Mouse (Mus musculus) thymus, adult 2 months (tissue): ENCODE measurements around the gene Pik3r2. TPM values are rescaled to one million over a fixed set of nuclear protein-coding genes. Genes with fewer than 3 reads are reported as not detected.

Experiments used
- DNase-seq: peaks from one replicate; pipeline ENCODE4 v3.0.0; 2021
- H3K27ac ChIP-seq: fragments of 200-500 bp; 2 replicates; pipeline ENCODE4 v1.5.1; 2012; ENCODE audit warnings: low read length, control low read depth; ENCODE audit not compliant: control insufficient read depth, insufficient read depth
- H3K27me3 ChIP-seq: fragments of 200-500 bp; 2 replicates; pipeline ENCODE4 v1.6.1; 2012; ENCODE audit warnings: mild to moderate bottlenecking, low read length, moderate library complexity, mixed read lengths; ENCODE audit not compliant: control insufficient read depth, insufficient read depth
- H3K36me3 ChIP-seq: fragments of 200-500 bp; 2 replicates; pipeline ENCODE4 v1.6.1; 2012; ENCODE audit warnings: mild to moderate bottlenecking, low read length, moderate library complexity; ENCODE audit not compliant: control insufficient read depth, insufficient read depth
- H3K4me1 ChIP-seq: fragments of 200-500 bp; replicated peaks from 2 replicates; pipeline ENCODE4 v1.6.1; 2012; ENCODE audit warnings: low read length; ENCODE audit not compliant: control insufficient read depth, insufficient read depth
- H3K4me3 ChIP-seq: fragments of 200-500 bp; 2 replicates; pipeline ENCODE4 v1.5.1; 2012; ENCODE audit warnings: mild to moderate bottlenecking, low read length, control low read depth, moderate library complexity; ENCODE audit not compliant: control insufficient read depth, insufficient read depth
- CTCF ChIP-seq: fragments of 200-500 bp; IDR thresholded peaks from 2 replicates; pipeline ENCODE4 v1.5.1; 2012; ENCODE audit warnings: mild to moderate bottlenecking, control low read depth, low read length, moderate library complexity, borderline replicate concordance; ENCODE audit not compliant: control insufficient read depth, poor library complexity, insufficient read depth; ENCODE audit errors: extremely low read depth
- POLR2A ChIP-seq: fragments of 200-500 bp; IDR thresholded peaks from 2 replicates; pipeline ENCODE4 v1.6.1; 2012; ENCODE audit warnings: mild to moderate bottlenecking, low read length, control low read depth, moderate library complexity; ENCODE audit not compliant: control insufficient read depth, poor library complexity, insufficient read depth; ENCODE audit errors: extremely low read depth
- WGBS: fragments of 180-500 bp; shearing (Covaris S2); methylation state at CpG from one replicate; pipeline ENCODE4 v1.1.7; 2018; 5-methylcytosine and 5-hydroxymethylcytosine counted together
- polyA plus RNA-seq: library from polyadenylated mRNA; depleted of rRNA; stranded (reverse); fragments of >200 nt; gene quantifications from 2 replicates; pipeline ENCODE4 v1.2.3, GENCODE M21; 2012

Gene Pik3r2
- polyA plus RNA-seq, 1 experiment: 136 TPM

DNA sequence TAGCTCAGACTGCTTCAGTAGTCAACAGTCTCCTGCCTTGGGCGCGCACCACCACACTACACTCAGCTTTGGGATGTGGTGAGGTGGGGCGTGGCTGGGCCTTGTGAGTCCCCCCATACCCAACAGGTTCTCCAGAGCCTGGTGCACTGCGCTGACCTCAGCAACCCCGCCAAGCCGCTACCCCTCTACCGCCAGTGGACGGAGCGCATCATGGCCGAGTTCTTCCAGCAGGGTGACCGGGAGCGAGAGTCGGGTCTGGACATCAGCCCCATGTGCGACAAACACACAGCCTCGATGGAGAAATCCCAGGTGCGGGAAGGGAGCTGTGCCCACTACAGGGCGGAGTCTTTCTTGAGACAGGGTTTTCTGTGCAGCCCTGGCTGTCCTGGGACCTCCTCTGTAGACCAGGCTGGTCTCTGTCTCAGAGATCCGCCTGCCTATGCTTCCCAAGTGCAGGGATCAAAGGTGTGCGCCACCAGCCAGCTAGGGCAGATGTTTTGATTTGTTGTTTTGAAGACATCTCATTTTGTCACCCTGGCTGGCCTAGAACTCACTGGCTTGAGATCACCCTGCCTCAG, 27.3 kb downstream of the Pik3r2 start:
- no peak overlapping the region for H3K4me3 ChIP-seq
- DNase-seq: no peak
- WGBS: 91% methylated on average over 19 of the region's 19 CpGs
- no peak overlapping the region for H3K27ac ChIP-seq
- no peaks in the 10 kb centered on the region for H3K36me3 ChIP-seq
- TF ChIP-seq CTCF (no peak), POLR2A (no peak)
- peaks cover 18% of the 10 kb centered on the region for H3K4me1 ChIP-seq
- peaks cover 2% of the 10 kb centered on the region; the same call in 1 of the 2 replicates for H3K27me3 ChIP-seq

- H3K4me3 ChIP-seq: no peak overlapping the region
- DNase-seq: no peak
- H3K36me3 ChIP-seq: no peaks in the 10 kb centered on the region
Measured at GRCm38 (mm10) chr8:70748246-70749096, 28.0 kb downstream of the Pik3r2 start.

DNA sequence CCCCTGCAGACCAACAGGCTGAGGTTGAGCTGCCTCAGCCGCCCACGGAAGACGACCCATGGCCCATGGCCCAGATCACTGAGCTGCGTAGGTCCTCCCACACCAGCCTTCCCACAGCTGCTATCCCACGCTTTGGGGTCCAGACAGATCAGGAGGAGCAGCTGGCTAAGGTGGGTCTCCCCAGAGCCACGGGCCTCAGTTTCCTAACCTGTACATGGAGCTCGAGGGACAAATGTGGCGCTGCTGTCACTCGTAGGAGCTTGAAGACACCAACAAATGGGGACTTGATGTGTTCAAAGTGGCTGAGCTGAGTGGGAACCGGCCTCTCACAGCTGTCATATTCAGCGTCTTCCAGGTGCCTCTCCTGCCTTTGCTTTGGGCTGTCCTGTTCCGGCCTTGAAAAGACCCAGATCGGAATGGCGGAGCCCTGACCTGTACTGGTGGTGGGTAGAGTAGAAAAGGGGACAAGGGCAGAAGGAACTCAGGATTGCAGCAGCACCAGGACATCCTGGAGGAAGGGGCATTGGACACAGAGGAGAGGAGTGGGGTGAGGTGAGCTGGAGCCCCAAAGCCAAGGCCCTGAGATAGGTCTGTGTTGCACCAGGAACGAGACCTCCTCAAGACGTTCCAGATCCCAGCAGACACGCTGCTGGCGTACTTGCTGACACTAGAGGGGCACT, 29.2 kb downstream of the Pik3r2 start:
- H3K27ac ChIP-seq: no peak overlapping the region
- H3K4me1 ChIP-seq: peaks cover 17% of the 10 kb centered on the region
- 96% methylated on average over 18 of the region's 18 CpGs for WGBS
- no peak for TF ChIP-seq POLR2A
- TF ChIP-seq CTCF: no peak
- no peak for DNase-seq
- peaks cover 15% of the 10 kb centered on the region for H3K27me3 ChIP-seq
- H3K4me3 ChIP-seq: no peak overlapping the region
- no peaks in the 10 kb centered on the region for H3K36me3 ChIP-seq

More at GRCm38 (mm10) chr8:70748246-70749096, 28.0 kb downstream of the Pik3r2 start:
- Histone ChIP-seq H3K4me1 (peaks cover 22% of the 10 kb centered on the region), H3K27ac (no peak overlapping the region), H3K27me3 (peaks cover 7% of the 10 kb centered on the region; the same call in 1 of the 2 replicates)
- no peak for TF ChIP-seq CTCF
- TF ChIP-seq POLR2A: no peak
- WGBS: 88% methylated on average over 23 of the region's 23 CpGs

GRCm38 (mm10) chr8:70746676-70747075, 29.8 kb downstream of the Pik3r2 start:
- TF ChIP-seq POLR2A: no peak
- TF ChIP-seq CTCF: no peak
- DNase-seq: no peak
- Histone ChIP-seq H3K27ac (no peak overlapping the region), H3K36me3 (no peaks in the 10 kb centered on the region), H3K27me3 (peaks cover 17% of the 10 kb centered on the region), H3K4me1 (peaks cover 14% of the 10 kb centered on the region), H3K4me3 (no peak overlapping the region)
- WGBS: 92% methylated on average over 9 of the region's 9 CpGs

DNA sequence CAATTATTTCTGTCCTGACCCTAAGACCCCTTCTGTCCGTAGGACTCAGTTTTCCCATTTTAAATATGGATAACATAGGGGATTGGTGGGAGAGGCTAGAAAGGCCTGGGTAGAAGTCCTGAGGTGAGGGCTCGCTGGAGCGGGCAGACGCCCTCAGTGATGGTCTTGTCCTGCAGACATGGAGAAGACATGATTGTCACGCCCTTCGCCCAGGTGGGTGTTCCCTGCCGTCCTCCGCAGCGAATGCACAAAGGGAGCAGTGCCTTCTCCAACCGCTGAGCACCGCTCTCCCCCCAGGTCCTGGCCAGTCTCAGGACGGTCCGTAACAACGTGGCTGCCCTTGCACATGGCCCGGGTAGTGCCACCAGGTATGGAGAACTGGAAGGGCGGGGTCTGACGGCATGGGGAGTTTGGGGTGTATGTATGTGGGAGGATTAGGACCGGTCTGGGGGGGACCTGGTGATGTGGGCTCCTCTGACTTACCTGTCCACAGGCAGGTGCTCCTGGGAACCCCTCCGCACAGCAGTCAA, 30.8 kb downstream of the Pik3r2 start:
- Histone ChIP-seq H3K4me3 (no peak overlapping the region), H3K27me3 (peaks cover 17% of the 10 kb centered on the region), H3K27ac (no peak overlapping the region), H3K4me1 (peaks cover 14% of the 10 kb centered on the region), H3K36me3 (no peaks in the 10 kb centered on the region)
- WGBS: 80% methylated on average over 19 of the region's 19 CpGs
- TF ChIP-seq CTCF: no peak
- TF ChIP-seq POLR2A: no peak
- DNase-seq: no peak

- H3K27me3 ChIP-seq: peaks cover 17% of the 10 kb centered on the region
- no peak for TF ChIP-seq CTCF
- TF ChIP-seq POLR2A: no peak
- H3K27ac ChIP-seq: no peak overlapping the region
- no peaks in the 10 kb centered on the region for H3K36me3 ChIP-seq
- H3K4me1 ChIP-seq: peaks cover 14% of the 10 kb centered on the region
- WGBS: 52% methylated on average over 11 of the region's 11 CpGs
- DNase-seq: no peak
- no peak overlapping the region for H3K4me3 ChIP-seq
Measured at GRCm38 (mm10) chr8:70744806-70745205, 31.7 kb downstream of the Pik3r2 start.
